ENCODE assay signal across 20 mouse cellular contexts in the genomic region with DNA sequence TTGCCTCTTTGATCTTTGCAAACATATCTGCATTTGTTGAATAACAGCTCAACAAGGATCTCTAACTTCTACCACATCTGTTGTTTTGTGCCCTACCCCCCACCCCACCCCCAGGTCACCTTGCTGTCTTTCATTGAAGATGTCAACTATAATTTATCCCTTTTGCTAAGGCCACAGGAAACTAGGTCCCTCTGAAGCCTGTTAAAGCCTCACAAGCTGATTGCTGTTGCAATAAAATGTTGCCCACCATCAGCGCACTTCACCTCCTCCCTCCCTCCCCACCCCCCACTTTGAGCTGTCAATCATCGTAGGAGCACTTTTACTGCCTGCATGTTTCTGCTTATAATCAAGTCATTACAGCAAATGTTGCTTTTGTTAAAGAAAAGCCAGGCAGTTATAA.
A peak's percentile ranks its signal among the peaks of the same experiment; 100 is the strongest.
DNase-seq lines count a peak whose midpoint lies in the region; ATAC-seq and TF ChIP-seq lines count a peak whose summit lies in the region.
"Had no signal": no experiment of that assay in that cellular context is flagged by ENCODE, and none has a peak within 500 bp of the region (broad histone marks: within the 10 kb centered on the region; RNA-seq: fewer than 3 reads in every experiment).

No protein-coding gene starts in this region.

- 60% methylated on average over 2 of the region's 2 CpGs for WGBS in forebrain, embryonic 13.5 days
- WGBS in forebrain, postnatal 0 days, result 47% methylated on average over 2 of the region's 2 CpGs
- WGBS in midbrain, embryonic 13.5 days, result 53% methylated on average over 2 of the region's 2 CpGs
- 64% methylated on average over 2 of the region's 2 CpGs for WGBS in midbrain, postnatal 0 days
- 8% methylated on average over 2 of the region's 2 CpGs for WGBS in limb, embryonic 10.5 days

- no peak overlapping the region for H3K4me2 ChIP-seq in forebrain, embryonic 13.5 days
- H3K4me2 ChIP-seq in forebrain, postnatal 0 days (ENCODE audit: low read depth), result no peak overlapping the region
- H3K4me2 ChIP-seq in midbrain, embryonic 13.5 days (replicated peaks), result no peak overlapping the region
- no peak overlapping the region for H3K4me2 ChIP-seq in midbrain, postnatal 0 days (ENCODE audit: low read depth, low read length, poor library complexity, severe bottlenecking)
- H3K4me2 ChIP-seq: hindbrain, embryonic 15.5 days; neural tube, embryonic 13.5 days had no signal

- peak overlapping the region; percentile 33; the same call in 1 of the 2 replicates for H3K27ac ChIP-seq in forebrain, embryonic 13.5 days
- no peak overlapping the region for H3K27ac ChIP-seq in forebrain, postnatal 0 days (ENCODE audit: low read depth, low read length)
- H3K27ac ChIP-seq in midbrain, embryonic 13.5 days, result no peak overlapping the region
- H3K27ac ChIP-seq in midbrain, postnatal 0 days (ENCODE audit: low read depth, low read length), result no peak overlapping the region
- H3K27ac ChIP-seq in limb, embryonic 10.5 days, result peak overlapping the region; percentile 54; the same call in 1 of the 2 replicates
- H3K27ac ChIP-seq: hindbrain, embryonic 15.5 days had no signal

- H3K9ac ChIP-seq in forebrain, embryonic 13.5 days, result no peak overlapping the region
- no peak overlapping the region for H3K9ac ChIP-seq in forebrain, postnatal 0 days
- no peak overlapping the region for H3K9ac ChIP-seq in midbrain, embryonic 13.5 days (replicated peaks)
- no peak overlapping the region for H3K9ac ChIP-seq in midbrain, postnatal 0 days (replicated peaks; ENCODE audit: low read length, poor library complexity, severe bottlenecking)
- H3K9ac ChIP-seq: hindbrain, embryonic 15.5 days; neural tube, embryonic 13.5 days had no signal

- H3K9me3 ChIP-seq in forebrain, embryonic 13.5 days (replicated peaks), result no peaks in the 10 kb centered on the region
- H3K9me3 ChIP-seq in forebrain, postnatal 0 days (ENCODE audit: low read length), result no peaks in the 10 kb centered on the region
- no peaks in the 10 kb centered on the region for H3K9me3 ChIP-seq in midbrain, embryonic 13.5 days
- H3K9me3 ChIP-seq in midbrain, postnatal 0 days (ENCODE audit: low read length), result no peaks in the 10 kb centered on the region
- H3K9me3 ChIP-seq in limb, embryonic 10.5 days (replicated peaks), result no peaks in the 10 kb centered on the region
- H3K9me3 ChIP-seq: hindbrain, embryonic 15.5 days; neural tube, embryonic 13.5 days had no signal

- peaks cover 16% of the 10 kb centered on the region for H3K4me1 ChIP-seq in forebrain, embryonic 13.5 days
- peaks cover 5% of the 10 kb centered on the region; the same call in 1 of the 2 replicates for H3K4me1 ChIP-seq in forebrain, postnatal 0 days (ENCODE audit: insufficient read depth)
- peaks cover 23% of the 10 kb centered on the region for H3K4me1 ChIP-seq in midbrain, embryonic 13.5 days (replicated peaks)
- H3K4me1 ChIP-seq in midbrain, postnatal 0 days (ENCODE audit: insufficient read depth, low read length), result no peaks in the 10 kb centered on the region
- peaks cover 72% of the 10 kb centered on the region for H3K4me1 ChIP-seq in limb, embryonic 10.5 days
- H3K4me1 ChIP-seq: hindbrain, embryonic 15.5 days had no signal

- no peak for TF ChIP-seq CTCF in forebrain, postnatal 0 days (IDR thresholded peaks at IDR 0.05; ENCODE audit: low read depth)
- TF ChIP-seq CTCF in midbrain, postnatal 0 days (IDR thresholded peaks at IDR 0.05), result no peak

- peak; percentile 58; the same call in 1 of the 2 replicates for ATAC-seq in forebrain, embryonic 13.5 days
- no peak for ATAC-seq in forebrain, postnatal 0 days
- ATAC-seq in midbrain, embryonic 13.5 days, result 0 out of 2 replicates have a peak, but pooled peaks have one; percentile 43
- ATAC-seq in midbrain, postnatal 0 days (ENCODE audit: low FRiP score), result no peak

- no peak for DNase-seq in forebrain, postnatal 0 days
- DNase-seq in midbrain, postnatal 0 days (ENCODE audit: low spot score), result no peak
- DNase-seq in limb, embryonic 10.5 days (ENCODE audit: low spot score), result peak; percentile 71
- peak; percentile 9 for DNase-seq in yolk sac, embryonic 10.5 days (ENCODE audit: low spot score)
- DNase-seq in lung, postnatal 10 days, result no peak
- no peak for DNase-seq in ovary, adult 18-20 months (ENCODE audit: low spot score)
- DNase-seq: adrenal gland, adult 2 months; cerebellum, adult 11-12 months; gastrocnemius, postnatal 10 days; kidney, adult 8-10 months; kidney, postnatal 36 days; layer of hippocampus, adult 9-11 months; liver; lung, adult 18-20 months; lung, postnatal 36 days; thymus, postnatal 4 days had no signal

- H3K4me3 ChIP-seq in forebrain, embryonic 13.5 days, result no peak overlapping the region
- no peak overlapping the region for H3K4me3 ChIP-seq in forebrain, postnatal 0 days (ENCODE audit: low read depth, low read length)
- H3K4me3 ChIP-seq in midbrain, embryonic 13.5 days (replicated peaks), result no peak overlapping the region
- no peak overlapping the region for H3K4me3 ChIP-seq in midbrain, postnatal 0 days (ENCODE audit: low read depth, low read length)
- H3K4me3 ChIP-seq in limb, embryonic 10.5 days, result no peak overlapping the region
- H3K4me3 ChIP-seq: hindbrain, embryonic 15.5 days; neural tube, embryonic 13.5 days had no signal

- H3K36me3 ChIP-seq in forebrain, embryonic 13.5 days (ENCODE audit: poor library complexity, severe bottlenecking), result no peaks in the 10 kb centered on the region
- no peaks in the 10 kb centered on the region for H3K36me3 ChIP-seq in forebrain, postnatal 0 days (ENCODE audit: insufficient read depth)
- H3K36me3 ChIP-seq in midbrain, embryonic 13.5 days, result no peaks in the 10 kb centered on the region
- no peaks in the 10 kb centered on the region for H3K36me3 ChIP-seq in midbrain, postnatal 0 days (ENCODE audit: insufficient read depth, low read length)
- no peaks in the 10 kb centered on the region for H3K36me3 ChIP-seq in limb, embryonic 10.5 days
- H3K36me3 ChIP-seq: hindbrain, embryonic 15.5 days; neural tube, embryonic 13.5 days had no signal

- no peaks in the 10 kb centered on the region for H3K27me3 ChIP-seq in forebrain, embryonic 13.5 days
- H3K27me3 ChIP-seq in forebrain, postnatal 0 days (ENCODE audit: insufficient read depth, low read length), result no peaks in the 10 kb centered on the region
- no peaks in the 10 kb centered on the region for H3K27me3 ChIP-seq in midbrain, embryonic 13.5 days
- H3K27me3 ChIP-seq in midbrain, postnatal 0 days (ENCODE audit: insufficient read depth, low read length), result no peaks in the 10 kb centered on the region
- H3K27me3 ChIP-seq in limb, embryonic 10.5 days (ENCODE audit: low read depth, poor library complexity, severe bottlenecking), result no peaks in the 10 kb centered on the region
- H3K27me3 ChIP-seq: hindbrain, embryonic 15.5 days; neural tube, embryonic 13.5 days had no signal

Comparison
In these comparisons a context has a peak if more than half of its experiments do, and no peak if none do; other contexts are left out.
1. ATAC-seq: peak in forebrain, embryonic 13.5 days (single experiment) and midbrain, embryonic 13.5 days (single experiment); none in forebrain, postnatal 0 days (single experiment) and midbrain, postnatal 0 days (single experiment).
2. H3K27ac ChIP-seq: peak in forebrain, embryonic 13.5 days (single experiment) and limb, embryonic 10.5 days (single experiment); none in forebrain, postnatal 0 days (single experiment), midbrain, embryonic 13.5 days (single experiment) and midbrain, postnatal 0 days (single experiment).
3. DNase-seq: peak in limb, embryonic 10.5 days (single experiment) and yolk sac, embryonic 10.5 days (single experiment); none in forebrain, postnatal 0 days (single experiment), midbrain, postnatal 0 days (single experiment), lung, postnatal 10 days (single experiment) and ovary, adult 18-20 months (single experiment).